Mouse (Mus musculus): Measurements from ENCODE around the gene D1Pas1. TPM values are rescaled to one million over a fixed set of nuclear protein-coding genes. Genes with fewer than 3 reads are reported as not detected.
A peak's percentile ranks its signal among the peaks of the same experiment; 100 is the strongest.

Gene D1Pas1
- polyA plus RNA-seq, 1 experiment from 2014 or later, result 0.11 TPM

GRCm38 (mm10) chr1:186930888-186931233 lies 36.4 kb upstream of the D1Pas1 start:
- Histone ChIP-seq H3K4me3 (ENCODE audit: low read depth, low read length) (no peak overlapping the region), H3K36me3 (ENCODE audit: control insufficient read depth, insufficient read depth, low read length) (no peaks in the 10 kb centered on the region), H3K4me1 (ENCODE audit: control insufficient read depth, insufficient read depth, low read length) (no peaks in the 10 kb centered on the region), H3K9me3 (ENCODE audit: control insufficient read depth, low read length) (no peaks in the 10 kb centered on the region), H3K27me3 (ENCODE audit: control insufficient read depth, insufficient read depth, low read length) (no peaks in the 10 kb centered on the region), H3K4me2 (ENCODE audit: low read depth, severe bottlenecking) (no peak overlapping the region), H3K27ac (replicated peaks; ENCODE audit: low read depth, low read length) (no peak overlapping the region), H3K9ac (ENCODE audit: low read length) (no peak overlapping the region)
- ATAC-seq (ENCODE audit: insufficient number of reproducible peaks, low FRiP score, low TSS enrichment, low read depth) (no peak), DNase-seq (ENCODE audit: low spot score) (no peak)
- WGBS, result 81% methylated on average over 6 of the region's 6 CpGs

DNA sequence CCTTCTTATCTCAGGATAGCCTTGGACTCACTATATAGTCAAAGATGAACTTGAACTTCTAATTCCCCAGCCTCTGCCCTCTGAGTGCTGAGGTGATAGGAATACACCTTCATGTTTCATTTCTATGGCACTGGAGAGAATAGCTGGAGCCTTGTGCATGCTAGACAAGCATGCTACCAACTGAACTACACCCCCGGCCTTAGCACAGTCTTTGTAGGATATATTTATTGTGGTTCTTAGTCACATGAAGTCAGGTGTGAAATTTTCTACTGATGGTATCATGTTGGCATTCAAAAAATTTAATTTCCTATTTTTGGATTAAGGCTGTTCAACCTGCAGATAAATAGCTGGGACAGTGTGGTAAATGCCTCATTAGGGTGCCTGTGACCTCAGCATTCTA lies 33.0 kb upstream of the D1Pas1 start:
- H3K4me1 ChIP-seq (ENCODE audit: control insufficient read depth, insufficient read depth, low read length), result no peaks in the 10 kb centered on the region
- H3K27me3 ChIP-seq (ENCODE audit: control insufficient read depth, insufficient read depth, low read length), result no peaks in the 10 kb centered on the region
- H3K9ac ChIP-seq (ENCODE audit: low read length), result no peak overlapping the region
- 98% methylated on average over 1 of the region's 1 CpGs for WGBS
- no peaks in the 10 kb centered on the region for H3K9me3 ChIP-seq (ENCODE audit: control insufficient read depth, low read length)
- ATAC-seq (ENCODE audit: insufficient number of reproducible peaks, low FRiP score, low TSS enrichment, low read depth) (no peak), DNase-seq (ENCODE audit: low spot score) (no peak)
- H3K4me3 ChIP-seq (ENCODE audit: low read depth, low read length), result no peak overlapping the region
- no peak overlapping the region for H3K27ac ChIP-seq (replicated peaks; ENCODE audit: low read depth, low read length)
- H3K4me2 ChIP-seq (ENCODE audit: low read depth, severe bottlenecking), result no peak overlapping the region
- H3K36me3 ChIP-seq (ENCODE audit: control insufficient read depth, insufficient read depth, low read length), result no peaks in the 10 kb centered on the region

GRCm38 (mm10) chr1:186952381-186952780 lies 14.8 kb upstream of the D1Pas1 start:
- H3K4me1 ChIP-seq (ENCODE audit: control insufficient read depth, insufficient read depth, low read length), result no peaks in the 10 kb centered on the region
- no peaks in the 10 kb centered on the region for H3K27me3 ChIP-seq (ENCODE audit: control insufficient read depth, insufficient read depth, low read length)
- no peak overlapping the region for H3K4me2 ChIP-seq (ENCODE audit: low read depth, severe bottlenecking)
- no peak for ATAC-seq (ENCODE audit: insufficient number of reproducible peaks, low FRiP score, low TSS enrichment, low read depth)
- no peak overlapping the region for H3K9ac ChIP-seq (ENCODE audit: low read length)
- no peak overlapping the region for H3K27ac ChIP-seq (replicated peaks; ENCODE audit: low read depth, low read length)
- whole genome bisulfite sequencing, result 87% methylated on average over 4 of the region's 4 CpGs
- no peak overlapping the region for H3K4me3 ChIP-seq (ENCODE audit: low read depth, low read length)
- H3K36me3 ChIP-seq (ENCODE audit: control insufficient read depth, insufficient read depth, low read length), result no peaks in the 10 kb centered on the region
- H3K9me3 ChIP-seq (ENCODE audit: control insufficient read depth, low read length), result no peaks in the 10 kb centered on the region
- no peak for DNase-seq (ENCODE audit: low spot score)

DNA sequence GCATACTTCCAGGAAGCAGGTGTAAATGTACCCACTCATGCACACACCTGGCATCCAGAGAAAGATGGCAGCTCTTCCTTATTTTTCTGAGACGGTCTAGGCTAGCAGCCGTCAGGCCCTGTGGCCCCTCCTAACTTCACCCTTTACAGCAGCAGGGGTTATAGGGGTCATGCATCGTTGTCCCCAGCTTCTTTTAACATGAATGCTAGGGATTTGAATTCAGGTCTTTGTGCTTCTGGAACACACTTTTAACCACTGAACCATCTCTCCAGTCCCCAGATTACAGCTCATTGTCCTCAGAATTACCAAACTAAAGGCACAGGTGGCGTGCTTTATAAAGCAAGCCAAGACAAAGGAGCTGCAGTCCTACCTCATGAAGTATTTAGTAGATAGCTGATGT lies 12.6 kb upstream of the D1Pas1 start:
- ATAC-seq (ENCODE audit: insufficient number of reproducible peaks, low FRiP score, low TSS enrichment, low read depth) (no peak), DNase-seq (ENCODE audit: low spot score) (no peak)
- Histone ChIP-seq H3K4me2 (ENCODE audit: low read depth, severe bottlenecking) (no peak overlapping the region), H3K4me3 (ENCODE audit: low read depth, low read length) (no peak overlapping the region), H3K9ac (ENCODE audit: low read length) (no peak overlapping the region), H3K27ac (replicated peaks; ENCODE audit: low read depth, low read length) (no peak overlapping the region), H3K27me3 (ENCODE audit: control insufficient read depth, insufficient read depth, low read length) (no peaks in the 10 kb centered on the region), H3K4me1 (ENCODE audit: control insufficient read depth, insufficient read depth, low read length) (no peaks in the 10 kb centered on the region), H3K9me3 (ENCODE audit: control insufficient read depth, low read length) (no peaks in the 10 kb centered on the region), H3K36me3 (ENCODE audit: control insufficient read depth, insufficient read depth, low read length) (no peaks in the 10 kb centered on the region)
- WGBS, result 77% methylated on average over 4 of the region's 4 CpGs

DNA sequence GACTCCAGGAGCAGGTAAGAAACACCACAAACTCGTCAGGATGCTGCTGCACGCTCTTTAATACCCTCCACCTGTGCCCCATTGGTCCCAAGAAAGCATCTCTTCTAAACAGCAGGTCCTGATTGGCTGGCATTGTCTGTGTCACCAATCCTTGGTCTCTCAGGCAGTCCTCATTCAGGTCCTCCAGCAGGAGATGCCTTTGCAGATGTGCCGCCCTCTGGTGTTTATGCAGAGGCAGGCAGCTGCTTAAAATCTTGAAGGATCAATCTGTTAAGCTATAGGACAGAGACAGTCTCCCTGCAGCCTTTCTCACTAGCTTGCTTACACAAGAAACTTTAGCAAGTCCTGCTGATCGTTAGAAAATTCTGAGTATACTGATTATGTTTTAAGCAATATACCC lies 7.8 kb upstream of the D1Pas1 start:
- Histone ChIP-seq H3K4me3 (ENCODE audit: low read depth, low read length) (no peak overlapping the region), H3K4me2 (ENCODE audit: low read depth, severe bottlenecking) (no peak overlapping the region), H3K27me3 (ENCODE audit: control insufficient read depth, insufficient read depth, low read length) (no peaks in the 10 kb centered on the region), H3K36me3 (ENCODE audit: control insufficient read depth, insufficient read depth, low read length) (no peaks in the 10 kb centered on the region), H3K27ac (replicated peaks; ENCODE audit: low read depth, low read length) (no peak overlapping the region), H3K4me1 (ENCODE audit: control insufficient read depth, insufficient read depth, low read length) (no peaks in the 10 kb centered on the region), H3K9me3 (ENCODE audit: control insufficient read depth, low read length) (no peaks in the 10 kb centered on the region), H3K9ac (ENCODE audit: low read length) (no peak overlapping the region)
- no peak for ATAC-seq (ENCODE audit: insufficient number of reproducible peaks, low FRiP score, low TSS enrichment, low read depth)
- WGBS, result 48% methylated on average over 4 of the region's 4 CpGs
- DNase-seq (ENCODE audit: low spot score), result peak; percentile 26

DNA sequence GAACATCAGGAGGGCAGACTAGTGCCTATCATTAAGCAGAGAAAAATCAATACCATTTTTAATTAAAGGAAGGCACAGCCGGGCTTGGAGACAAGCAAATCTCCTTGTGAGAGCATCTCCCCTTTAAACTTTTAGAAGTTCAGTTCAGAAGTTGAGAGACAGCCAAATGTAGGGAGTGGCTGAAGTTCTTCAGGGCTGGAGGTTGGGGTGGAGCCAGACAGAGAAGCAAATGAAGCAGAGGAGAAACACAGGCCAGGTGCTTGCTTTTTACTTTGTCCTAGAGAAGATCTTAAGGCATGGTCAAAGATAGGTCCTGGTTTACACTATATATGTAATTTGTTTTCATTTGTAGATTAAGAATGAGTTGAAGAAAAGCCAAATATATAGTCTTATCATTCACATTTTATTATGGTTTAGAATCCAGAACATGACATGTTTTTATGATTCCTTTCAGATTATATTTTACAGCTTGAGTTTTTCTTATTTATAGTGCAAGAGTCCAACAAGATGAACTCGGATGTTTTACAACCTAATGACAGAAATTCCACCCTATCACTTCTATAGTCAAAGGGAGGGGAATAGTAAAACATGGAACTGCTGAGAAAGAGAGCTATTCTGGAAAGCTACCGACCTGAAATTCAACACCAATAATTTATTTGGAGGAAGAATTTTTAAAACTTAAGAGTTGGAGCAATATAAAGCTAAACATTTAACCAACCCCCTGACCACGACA lies 2.9 kb upstream of the D1Pas1 start:
- Histone ChIP-seq H3K27me3 (ENCODE audit: control insufficient read depth, insufficient read depth, low read length) (no peaks in the 10 kb centered on the region), H3K4me3 (ENCODE audit: low read depth, low read length) (no peak overlapping the region), H3K36me3 (ENCODE audit: control insufficient read depth, insufficient read depth, low read length) (no peaks in the 10 kb centered on the region), H3K4me1 (ENCODE audit: control insufficient read depth, insufficient read depth, low read length) (no peaks in the 10 kb centered on the region), H3K4me2 (ENCODE audit: low read depth, severe bottlenecking) (no peak overlapping the region), H3K9ac (ENCODE audit: low read length) (no peak overlapping the region), H3K9me3 (ENCODE audit: control insufficient read depth, low read length) (peaks cover 8% of the 10 kb centered on the region; the same call in 1 of the 2 replicates), H3K27ac (replicated peaks; ENCODE audit: low read depth, low read length) (no peak overlapping the region)
- WGBS, result 62% methylated on average over 4 of the region's 4 CpGs
- no peak for DNase-seq (ENCODE audit: low spot score)
- no peak for ATAC-seq (ENCODE audit: insufficient number of reproducible peaks, low FRiP score, low TSS enrichment, low read depth)

- DNase-seq (ENCODE audit: low spot score), result no peak
- no peak for ATAC-seq (ENCODE audit: insufficient number of reproducible peaks, low FRiP score, low TSS enrichment, low read depth)
- Histone ChIP-seq H3K4me1 (ENCODE audit: control insufficient read depth, insufficient read depth, low read length) (no peaks in the 10 kb centered on the region), H3K4me3 (ENCODE audit: low read depth, low read length) (no peak overlapping the region), H3K27me3 (ENCODE audit: control insufficient read depth, insufficient read depth, low read length) (no peaks in the 10 kb centered on the region), H3K36me3 (ENCODE audit: control insufficient read depth, insufficient read depth, low read length) (no peaks in the 10 kb centered on the region), H3K4me2 (ENCODE audit: low read depth, severe bottlenecking) (no peak overlapping the region), H3K27ac (replicated peaks; ENCODE audit: low read depth, low read length) (no peak overlapping the region), H3K9me3 (ENCODE audit: control insufficient read depth, low read length) (peaks cover 8% of the 10 kb centered on the region; the same call in 1 of the 2 replicates), H3K9ac (ENCODE audit: low read length) (no peak overlapping the region)
- 88% methylated on average over 34 of the region's 34 CpGs for WGBS
Measured at GRCm38 (mm10) chr1:186967926-186968325, 710 bp downstream of the D1Pas1 start.

GRCm38 (mm10) chr1:186976937-186977540 lies 9.8 kb downstream of the D1Pas1 start:
- H3K4me1 ChIP-seq (ENCODE audit: control insufficient read depth, insufficient read depth, low read length), result no peaks in the 10 kb centered on the region
- 42% methylated on average over 4 of the region's 4 CpGs for whole genome bisulfite sequencing
- no peak for ATAC-seq (ENCODE audit: insufficient number of reproducible peaks, low FRiP score, low TSS enrichment, low read depth)

DNA sequence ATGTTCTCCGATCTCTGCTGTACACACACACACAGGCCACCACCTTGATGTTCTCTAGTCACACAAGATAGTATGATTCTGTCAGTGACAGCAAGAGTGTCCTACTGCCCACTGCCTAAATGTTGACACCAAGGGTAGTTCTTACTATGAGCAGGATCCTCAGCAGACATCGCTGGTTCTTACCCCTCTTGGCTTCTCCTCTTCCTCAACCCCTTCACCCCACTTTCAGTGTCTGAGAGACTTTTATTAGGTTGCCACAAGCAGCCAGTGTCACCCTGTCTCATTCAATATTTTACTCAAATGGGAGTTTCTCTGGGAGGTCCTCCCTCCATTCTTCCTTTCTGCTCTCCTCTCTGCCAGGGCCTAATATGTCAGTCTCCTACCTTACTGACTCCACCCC lies 10.6 kb downstream of the D1Pas1 start:
- WGBS, result 90% methylated on average over 2 of the region's 2 CpGs
- Histone ChIP-seq H3K27me3 (ENCODE audit: control insufficient read depth, insufficient read depth, low read length) (no peaks in the 10 kb centered on the region), H3K9ac (ENCODE audit: low read length) (no peak overlapping the region), H3K9me3 (ENCODE audit: control insufficient read depth, low read length) (no peaks in the 10 kb centered on the region), H3K4me1 (ENCODE audit: control insufficient read depth, insufficient read depth, low read length) (no peaks in the 10 kb centered on the region), H3K27ac (replicated peaks; ENCODE audit: low read depth, low read length) (no peak overlapping the region), H3K4me2 (ENCODE audit: low read depth, severe bottlenecking) (no peak overlapping the region), H3K36me3 (ENCODE audit: control insufficient read depth, insufficient read depth, low read length) (no peaks in the 10 kb centered on the region), H3K4me3 (ENCODE audit: low read depth, low read length) (no peak overlapping the region)
- no peak for ATAC-seq (ENCODE audit: insufficient number of reproducible peaks, low FRiP score, low TSS enrichment, low read depth)
- no peak for DNase-seq (ENCODE audit: low spot score)

More at GRCm38 (mm10) chr1:186976937-186977540, 9.8 kb downstream of the D1Pas1 start:
- Histone ChIP-seq H3K36me3 (ENCODE audit: control insufficient read depth, insufficient read depth, low read length) (no peaks in the 10 kb centered on the region), H3K27me3 (ENCODE audit: control insufficient read depth, insufficient read depth, low read length) (no peaks in the 10 kb centered on the region), H3K4me2 (ENCODE audit: low read depth, severe bottlenecking) (no peak overlapping the region), H3K9me3 (ENCODE audit: control insufficient read depth, low read length) (no peaks in the 10 kb centered on the region), H3K27ac (replicated peaks; ENCODE audit: low read depth, low read length) (no peak overlapping the region), H3K9ac (ENCODE audit: low read length) (no peak overlapping the region), H3K4me3 (ENCODE audit: low read depth, low read length) (no peak overlapping the region)
- no peak for DNase-seq (ENCODE audit: low spot score)

All from limb, embryonic 11.5 days (tissue).